ENCODE assay signal across 28 mouse cellular contexts in genomic region chr17:75575608-75576007, GRCm38 (mm10). TPM values are rescaled to one million over a fixed set of nuclear protein-coding genes. Genes with fewer than 3 reads are reported as not detected.
DNase-seq lines count a peak whose midpoint lies in the region; ATAC-seq and TF ChIP-seq lines count a peak whose summit lies in the region.
"Had no signal": no experiment of that assay in that cellular context is flagged by ENCODE, and none has a peak within 500 bp of the region (broad histone marks: within the 10 kb centered on the region; RNA-seq: fewer than 3 reads in every experiment).

No protein-coding gene starts in this region.

- no peaks in the 10 kb centered on the region for H3K27me3 ChIP-seq in kidney, embryonic 14.5 days (ENCODE audit: control insufficient read depth, insufficient read depth, low read length)
- H3K27me3 ChIP-seq in midbrain, postnatal 0 days (ENCODE audit: insufficient read depth, low read length), result no peaks in the 10 kb centered on the region
- H3K27me3 ChIP-seq in midbrain, embryonic 16.5 days (ENCODE audit: control insufficient read depth, insufficient read depth, low read depth, low read length), result no peaks in the 10 kb centered on the region
- H3K27me3 ChIP-seq in intestine, postnatal 0 days (replicated peaks; ENCODE audit: control insufficient read depth, insufficient read depth, low read length), result no peaks in the 10 kb centered on the region
- no peaks in the 10 kb centered on the region for H3K27me3 ChIP-seq in neural tube, embryonic 14.5 days (ENCODE audit: control insufficient read depth, insufficient read depth, low read length)
- H3K27me3 ChIP-seq: embryonic facial prominence, embryonic 13.5 days; liver, embryonic 15.5 days had no signal

- no peaks in the 10 kb centered on the region for H3K9me3 ChIP-seq in kidney, embryonic 14.5 days (ENCODE audit: control insufficient read depth, low read length)
- no peaks in the 10 kb centered on the region for H3K9me3 ChIP-seq in midbrain, postnatal 0 days (ENCODE audit: low read length)
- no peaks in the 10 kb centered on the region for H3K9me3 ChIP-seq in midbrain, embryonic 16.5 days (replicated peaks; ENCODE audit: control insufficient read depth, low read length, poor library complexity, severe bottlenecking)
- H3K9me3 ChIP-seq in intestine, postnatal 0 days (ENCODE audit: control insufficient read depth), result no peaks in the 10 kb centered on the region
- H3K9me3 ChIP-seq in neural tube, embryonic 14.5 days (ENCODE audit: control insufficient read depth, low read length), result no peaks in the 10 kb centered on the region
- H3K9me3 ChIP-seq: embryonic facial prominence, embryonic 13.5 days; forebrain, embryonic 10.5 days; hindbrain, embryonic 10.5 days; liver, embryonic 15.5 days had no signal

- no peak overlapping the region for H3K9ac ChIP-seq in kidney, embryonic 14.5 days (ENCODE audit: low read depth, low read length)
- H3K9ac ChIP-seq in midbrain, postnatal 0 days (replicated peaks; ENCODE audit: low read length, poor library complexity, severe bottlenecking), result no peak overlapping the region
- H3K9ac ChIP-seq in midbrain, embryonic 16.5 days (ENCODE audit: low read depth, low read length), result no peak overlapping the region
- no peak overlapping the region for H3K9ac ChIP-seq in intestine, postnatal 0 days (ENCODE audit: low read depth, low read length)
- H3K9ac ChIP-seq in neural tube, embryonic 14.5 days (replicated peaks; ENCODE audit: low read depth, low read length), result no peak overlapping the region
- H3K9ac ChIP-seq: embryonic facial prominence, embryonic 13.5 days; liver, embryonic 15.5 days; lung, embryonic 14.5 days had no signal

- no peak overlapping the region for H3K27ac ChIP-seq in kidney, embryonic 14.5 days (ENCODE audit: low read depth, low read length)
- no peak overlapping the region for H3K27ac ChIP-seq in midbrain, postnatal 0 days (ENCODE audit: low read depth, low read length)
- H3K27ac ChIP-seq in midbrain, embryonic 16.5 days (ENCODE audit: low read length), result no peak overlapping the region
- peak overlapping the region; percentile 15; the same call in 1 of the 2 replicates for H3K27ac ChIP-seq in intestine, postnatal 0 days (ENCODE audit: low read depth, low read length)
- H3K27ac ChIP-seq in neural tube, embryonic 14.5 days (ENCODE audit: low read depth, low read length), result peak overlapping the region; percentile 18; the same call in 1 of the 2 replicates
- H3K27ac ChIP-seq: embryonic facial prominence, embryonic 13.5 days; forebrain, embryonic 10.5 days; hindbrain, embryonic 10.5 days; hindbrain, postnatal 0 days; liver, embryonic 15.5 days had no signal

- no peak overlapping the region for H3K4me3 ChIP-seq in kidney, embryonic 14.5 days (ENCODE audit: low read length)
- no peak overlapping the region for H3K4me3 ChIP-seq in midbrain, postnatal 0 days (ENCODE audit: low read depth, low read length)
- H3K4me3 ChIP-seq in midbrain, embryonic 16.5 days (ENCODE audit: low read depth, low read length), result no peak overlapping the region
- no peak overlapping the region for H3K4me3 ChIP-seq in intestine, postnatal 0 days (ENCODE audit: low read depth, low read length)
- H3K4me3 ChIP-seq in neural tube, embryonic 14.5 days (ENCODE audit: low read depth, low read length), result no peak overlapping the region
- H3K4me3 ChIP-seq: embryonic facial prominence, embryonic 13.5 days; forebrain, embryonic 10.5 days; hindbrain, embryonic 10.5 days; liver, embryonic 15.5 days had no signal

- no peak for TF ChIP-seq CTCF in midbrain, postnatal 0 days (IDR thresholded peaks at IDR 0.05)
- TF ChIP-seq CTCF in intestine, postnatal 0 days (IDR thresholded peaks at IDR 0.05; ENCODE audit: low read depth), result no peak

- ATAC-seq in kidney, embryonic 14.5 days (ENCODE audit: low FRiP score, low TSS enrichment), result peak; percentile 80; the same call in 1 of the 2 replicates
- no peak for ATAC-seq in midbrain, postnatal 0 days (ENCODE audit: low FRiP score)
- ATAC-seq in midbrain, embryonic 16.5 days, result no peak
- peak; percentile 94 for ATAC-seq in intestine, postnatal 0 days
- peak; percentile 94 for ATAC-seq in neural tube, embryonic 14.5 days (ENCODE audit: low read depth)
- ATAC-seq: forebrain, embryonic 16.5 days; hindbrain, postnatal 0 days had no signal

- WGBS in kidney, embryonic 14.5 days, result 33% methylated on average over 7 of the region's 7 CpGs
- 71% methylated on average over 7 of the region's 7 CpGs for WGBS in midbrain, postnatal 0 days
- 76% methylated on average over 7 of the region's 7 CpGs for WGBS in midbrain, embryonic 16.5 days
- WGBS in intestine, postnatal 0 days, result 29% methylated on average over 7 of the region's 7 CpGs
- WGBS in neural tube, embryonic 14.5 days, result 21% methylated on average over 7 of the region's 7 CpGs

- no peak for DNase-seq in kidney, adult 8-10 months
- DNase-seq in midbrain, postnatal 0 days (ENCODE audit: low spot score), result peak; percentile 2
- no peak for DNase-seq in thymus, postnatal 0 days (ENCODE audit: low spot score)
- no peak for DNase-seq in urinary bladder, postnatal 25 days (ENCODE audit: low spot score)
- DNase-seq: adrenal gland, postnatal 25 days; cerebellum, adult 11-12 months; cerebellum, adult 9-11 months; gastrocnemius, postnatal 10 days; heart, postnatal 14 days; kidney, adult 18-20 months; kidney, postnatal 4 days; layer of hippocampus, postnatal 36 days; left cerebral cortex, postnatal 4 days; lung, embryonic 14.5 days; lung, postnatal 14 days; thymus, adult 2 months; thymus, postnatal 4 days had no signal

- H3K4me2 ChIP-seq in kidney, embryonic 14.5 days (replicated peaks; ENCODE audit: low read depth, low read length), result no peak overlapping the region
- no peak overlapping the region for H3K4me2 ChIP-seq in midbrain, postnatal 0 days (ENCODE audit: low read depth, low read length, poor library complexity, severe bottlenecking)
- no peak overlapping the region for H3K4me2 ChIP-seq in midbrain, embryonic 16.5 days (ENCODE audit: low read length)
- H3K4me2 ChIP-seq in intestine, postnatal 0 days (replicated peaks; ENCODE audit: low read depth), result no peak overlapping the region
- H3K4me2 ChIP-seq in neural tube, embryonic 14.5 days (ENCODE audit: low read depth, low read length), result no peak overlapping the region
- H3K4me2 ChIP-seq: embryonic facial prominence, embryonic 13.5 days; liver, embryonic 15.5 days; lung, embryonic 14.5 days; midbrain, embryonic 11.5 days had no signal

- H3K36me3 ChIP-seq in kidney, embryonic 14.5 days (ENCODE audit: control insufficient read depth, insufficient read depth, low read length), result no peaks in the 10 kb centered on the region
- H3K36me3 ChIP-seq in midbrain, postnatal 0 days (ENCODE audit: insufficient read depth, low read length), result no peaks in the 10 kb centered on the region
- H3K36me3 ChIP-seq in midbrain, embryonic 16.5 days (ENCODE audit: control insufficient read depth, insufficient read depth, low read length), result no peaks in the 10 kb centered on the region
- H3K36me3 ChIP-seq in intestine, postnatal 0 days (ENCODE audit: control insufficient read depth, insufficient read depth), result no peaks in the 10 kb centered on the region
- H3K36me3 ChIP-seq in neural tube, embryonic 14.5 days (ENCODE audit: control insufficient read depth, insufficient read depth, low read length), result no peaks in the 10 kb centered on the region
- H3K36me3 ChIP-seq: embryonic facial prominence, embryonic 13.5 days; forebrain, embryonic 10.5 days; hindbrain, embryonic 10.5 days; liver, embryonic 15.5 days had no signal

- H3K4me1 ChIP-seq in kidney, embryonic 14.5 days (ENCODE audit: control insufficient read depth, insufficient read depth, low read length), result no peaks in the 10 kb centered on the region
- no peaks in the 10 kb centered on the region for H3K4me1 ChIP-seq in midbrain, postnatal 0 days (ENCODE audit: insufficient read depth, low read length)
- no peaks in the 10 kb centered on the region for H3K4me1 ChIP-seq in midbrain, embryonic 16.5 days (ENCODE audit: control insufficient read depth, insufficient read depth, low read length)
- H3K4me1 ChIP-seq in intestine, postnatal 0 days (replicated peaks; ENCODE audit: control insufficient read depth, insufficient read depth, low read length), result peaks cover 3% of the 10 kb centered on the region; the same call in 1 of the 2 replicates
- no peaks in the 10 kb centered on the region for H3K4me1 ChIP-seq in neural tube, embryonic 14.5 days (ENCODE audit: control insufficient read depth, insufficient read depth, low read length)
- H3K4me1 ChIP-seq: embryonic facial prominence, embryonic 13.5 days; forebrain, embryonic 10.5 days; hindbrain, embryonic 10.5 days; liver, embryonic 15.5 days had no signal

RNA-seq across cellular contexts. Expression of gene Fam98a, which starts 23.9 kb away (rescaled TPM):
- polyA plus RNA-seq in kidney, embryonic 14.5 days (2014; fragmentation: Nextera tagmentation; extraction: Ambion mirVana), result 8.6 and 9.7 TPM in 2 replicates
- 16.3 and 27.4 TPM in 2 replicates for total RNA-seq in midbrain, postnatal 0 days (2014; rRNA removed)
- 17.1 and 20.5 TPM in 2 replicates for polyA plus RNA-seq in midbrain, postnatal 0 days (2015; fragmentation: Nextera tagmentation; extraction: Ambion mirVana)
- polyA plus RNA-seq in midbrain, embryonic 16.5 days (2015; fragmentation: Nextera tagmentation; extraction: Ambion mirVana), result 24.4 and 26.6 TPM in 2 replicates
- polyA plus RNA-seq in intestine, postnatal 0 days (2015; fragmentation: Nextera tagmentation; extraction: Ambion mirVana), result 17.3 and 18.0 TPM in 2 replicates
- polyA plus RNA-seq in neural tube, embryonic 14.5 days (2014; fragmentation: Nextera tagmentation; extraction: Ambion mirVana), result 12.9 and 13.3 TPM in 2 replicates
- 24.2 and 26.2 TPM in 2 replicates for polyA plus RNA-seq in thymus, postnatal 0 days (2015; fragmentation: Nextera tagmentation; extraction: Ambion mirVana)

Comparison
In these comparisons a context has a peak if more than half of its experiments do, and no peak if none do; other contexts are left out.
1. ATAC-seq: peak in kidney, embryonic 14.5 days (single experiment), intestine, postnatal 0 days (single experiment) and neural tube, embryonic 14.5 days (single experiment); none in midbrain, postnatal 0 days (single experiment) and midbrain, embryonic 16.5 days (single experiment).
2. H3K27ac ChIP-seq: peak in intestine, postnatal 0 days (single experiment) and neural tube, embryonic 14.5 days (single experiment); none in kidney, embryonic 14.5 days (single experiment), midbrain, postnatal 0 days (single experiment) and midbrain, embryonic 16.5 days (single experiment).